Mouse (Mus musculus): Measurements from ENCODE around the gene Uevld. TPM values are rescaled to one million over a fixed set of nuclear protein-coding genes. Genes with fewer than 3 reads are reported as not detected.
"Not testable (repeated sequence)": the region's sequence is repeated elsewhere in the genome, so short reads cannot be mapped to it uniquely, and the experiment has no call there.

Gene Uevld
- 10 to 100 TPM; 10.2 to 13.3 TPM for total RNA-seq (2021)

DNA sequence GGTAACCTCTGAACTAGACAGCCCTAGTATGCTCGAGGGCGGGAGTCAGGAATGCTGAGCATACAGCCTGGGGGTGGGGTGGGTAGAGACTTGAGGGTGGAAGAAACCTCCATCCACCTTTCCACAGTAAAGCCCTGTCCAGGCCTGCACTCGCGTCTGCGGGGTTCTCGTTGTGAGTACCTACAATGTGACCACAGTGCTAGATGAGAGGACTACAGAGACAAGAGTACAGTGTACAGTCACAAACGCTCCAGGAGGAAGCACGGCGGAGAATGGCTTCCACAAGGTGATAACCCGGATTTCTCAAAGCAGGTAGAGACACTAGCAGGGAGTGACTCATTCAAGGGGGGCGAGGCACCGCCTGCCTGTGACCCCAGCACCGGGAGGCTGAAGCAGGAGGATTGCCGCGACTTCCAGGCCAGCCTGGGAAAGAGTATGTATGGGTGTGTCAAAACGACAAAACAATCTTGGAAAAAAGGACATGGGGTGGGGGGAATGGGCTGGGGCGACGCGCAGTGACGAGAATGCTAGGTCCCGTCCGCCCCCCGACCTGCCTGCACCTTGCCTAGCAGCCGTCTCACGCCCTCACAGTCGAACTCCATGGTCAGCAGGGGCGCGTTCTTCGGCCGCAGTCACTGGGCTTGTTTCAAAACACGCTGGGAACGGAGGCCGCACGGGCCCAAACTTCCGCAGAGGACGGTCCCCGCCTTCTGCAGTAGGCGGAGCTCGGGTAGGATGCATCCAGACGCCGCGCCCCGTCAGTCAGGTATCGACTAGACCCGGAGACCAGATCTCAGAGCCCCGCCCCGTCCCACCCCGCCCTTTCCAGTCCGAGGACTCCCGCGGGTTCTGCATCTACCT, at the start of gene Uevld:
Uevld (minus strand) TSS at position 697 of the 861 bp plus-strand sequence.
- intact Hi-C loops (cut with DNase I): loop anchor here (2.0 kb wide), 1 partner anchor 51 kb away; the partner anchor contains the start of gene Spty2d1
- peak; percentile 92 to 95 for DNase-seq (ENCODE audit: low spot score in 2 of 2)

DNA sequence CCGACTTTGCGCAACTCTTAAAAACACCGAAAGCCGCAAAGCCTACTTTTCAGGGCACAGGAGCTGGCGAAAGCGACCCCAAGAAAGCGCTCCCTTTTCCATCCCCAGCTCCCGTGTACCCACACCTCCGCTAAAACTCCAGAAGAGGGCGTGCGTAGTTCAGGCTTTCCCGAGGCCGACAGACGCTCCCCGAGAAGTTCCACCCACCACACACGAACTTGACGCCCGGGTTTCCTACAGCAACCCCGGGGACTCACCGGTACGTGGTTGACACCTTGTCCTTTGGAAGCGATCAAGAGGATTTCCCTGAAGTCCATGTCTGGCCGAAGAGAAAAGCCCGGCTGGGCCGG, 49.5 kb upstream of the Uevld start:
- DNase-seq (ENCODE audit: low spot score in 2 of 2): no peak
- intact Hi-C loops (cut with DNase I): loop anchor here (2.0 to 5.0 kb wide), 2 partner anchors 49 to 210 kb away; partner anchors contain the start of genes Gtf2h1, Hps5 and Uevld

DNA sequence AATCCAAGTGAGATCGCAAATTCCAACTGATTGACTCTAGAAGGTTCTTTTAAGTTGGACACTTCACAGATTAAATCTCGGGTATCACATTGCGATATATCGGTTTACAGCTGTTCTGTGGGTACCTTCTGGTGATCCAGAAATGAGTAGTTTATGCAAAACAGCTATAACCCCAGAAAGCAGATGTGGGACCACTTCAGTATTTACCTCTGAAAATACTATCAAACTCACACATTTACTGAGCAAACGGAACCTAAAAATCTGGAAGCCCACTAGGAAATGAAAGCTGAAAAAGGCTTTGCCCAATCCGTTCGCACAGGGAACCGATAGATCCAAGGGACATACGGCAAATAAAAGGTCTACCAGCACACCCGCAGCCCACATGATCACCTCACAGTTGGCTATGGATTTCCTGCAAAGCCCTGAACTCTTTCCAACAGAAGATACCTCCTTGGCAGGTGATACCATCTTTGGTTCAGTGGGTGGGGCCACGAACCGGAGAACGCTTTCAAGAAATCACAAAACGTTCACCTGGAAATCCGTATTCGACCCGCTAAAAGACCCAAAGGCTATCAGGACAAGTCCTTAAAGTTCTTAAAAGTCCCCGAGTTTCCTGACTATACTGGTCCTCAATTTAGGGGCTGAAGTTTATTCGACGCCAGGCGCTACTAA, 48.9 kb upstream of the Uevld start:
- DNase-seq (ENCODE audit: low spot score in 2 of 2): no peak

DNA sequence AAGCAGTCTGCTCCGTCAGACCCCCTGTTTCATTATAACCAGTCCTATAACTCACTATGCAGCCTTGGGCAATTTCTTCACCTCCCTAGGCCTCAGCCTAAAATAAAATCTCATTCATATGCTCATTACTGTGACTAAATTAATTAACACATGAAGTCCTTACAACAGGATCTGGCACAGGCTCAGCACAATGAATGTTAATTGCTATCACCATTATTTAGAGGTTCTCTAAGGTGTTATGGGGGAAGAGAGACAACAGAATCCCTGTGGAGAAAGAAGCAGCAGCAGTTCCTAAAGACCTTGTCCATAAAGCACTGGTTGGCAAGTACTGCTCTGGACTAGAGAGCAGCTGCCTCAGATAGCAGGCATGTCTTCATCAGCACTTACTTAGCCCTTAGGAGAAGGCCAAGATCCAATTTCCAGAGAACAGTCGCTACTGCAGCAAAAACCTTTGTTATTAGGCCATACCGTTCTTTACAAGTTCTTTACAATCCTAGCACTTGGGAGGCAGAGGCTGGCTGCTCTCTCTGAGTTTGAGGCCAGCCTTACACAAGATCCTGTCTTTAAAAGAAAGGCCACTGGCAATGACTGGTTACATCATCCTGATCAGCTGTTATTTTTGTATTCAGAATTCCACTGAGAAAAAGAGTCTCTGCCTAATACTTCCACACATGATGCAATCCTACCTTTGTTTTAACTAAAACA, 45.2 kb upstream of the Uevld start:
- no peak for DNase-seq (ENCODE audit: low spot score in 2 of 2)

More for the DNA sequence above, 48.9 kb upstream of the Uevld start:
- intact Hi-C loops (cut with DNase I): loop anchor here (5.0 kb wide), 1 partner anchor 210 kb away; the partner anchor contains the start of genes Gtf2h1 and Hps5

DNA sequence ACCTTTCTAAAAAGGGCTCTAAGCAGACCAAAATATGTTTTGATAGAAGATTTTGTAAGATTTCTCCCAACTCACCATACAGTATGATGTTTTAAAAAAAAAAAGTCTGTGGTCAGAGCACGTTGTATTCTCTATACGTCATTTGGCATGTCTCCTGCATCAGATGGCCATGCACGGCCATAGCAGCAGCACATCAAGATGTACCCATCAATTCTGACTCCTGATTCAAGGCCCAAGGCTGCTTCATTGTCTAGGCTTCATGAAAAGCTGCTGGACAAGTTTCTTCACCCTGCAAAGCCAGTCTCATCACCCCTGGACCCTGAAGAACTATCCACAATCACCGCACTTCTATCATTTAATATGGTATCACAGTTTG, 43.6 kb upstream of the Uevld start:
- intact Hi-C loops (cut with DNase I): no loop called here
- no peak for DNase-seq (ENCODE audit: low spot score in 2 of 2)

More for the DNA sequence above, 45.2 kb upstream of the Uevld start:
- intact Hi-C loops (cut with DNase I): no loop called here

DNA sequence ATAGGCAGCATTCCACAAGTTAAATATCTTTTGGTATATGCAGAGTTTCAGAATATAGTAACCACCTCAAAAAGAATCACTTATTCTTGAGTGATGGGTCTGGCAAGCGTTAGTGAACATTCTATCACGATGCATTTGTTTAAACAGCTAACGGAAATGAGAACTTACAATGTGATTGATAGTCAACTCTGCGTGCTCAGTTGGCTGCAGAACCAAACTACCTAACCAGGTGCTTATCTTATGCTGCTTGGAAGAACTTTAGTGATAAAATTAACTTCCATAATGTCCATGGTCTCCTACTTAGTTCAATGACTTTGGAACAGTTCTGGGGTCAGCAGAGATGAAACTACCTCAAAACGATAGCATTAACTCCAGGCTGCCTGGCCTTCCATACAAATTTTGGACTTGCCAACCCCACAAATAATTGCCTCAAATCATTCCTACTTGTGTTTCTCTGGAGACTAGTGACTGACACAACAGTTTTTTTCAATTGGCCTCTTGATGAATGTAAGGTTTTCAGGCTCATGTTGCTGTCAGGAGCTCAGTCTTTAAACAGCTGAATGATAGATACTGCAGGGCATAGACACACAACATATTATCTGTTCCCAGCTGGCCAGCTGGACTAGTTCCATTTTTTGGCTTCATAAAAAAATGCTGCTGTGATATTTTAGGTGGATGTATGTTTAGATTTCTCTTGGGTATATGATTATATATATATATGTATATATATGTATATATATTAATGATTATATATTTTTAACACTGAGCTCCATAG, 43.0 kb upstream of the Uevld start:
- no peak for DNase-seq (ENCODE audit: low spot score in 2 of 2)

DNA sequence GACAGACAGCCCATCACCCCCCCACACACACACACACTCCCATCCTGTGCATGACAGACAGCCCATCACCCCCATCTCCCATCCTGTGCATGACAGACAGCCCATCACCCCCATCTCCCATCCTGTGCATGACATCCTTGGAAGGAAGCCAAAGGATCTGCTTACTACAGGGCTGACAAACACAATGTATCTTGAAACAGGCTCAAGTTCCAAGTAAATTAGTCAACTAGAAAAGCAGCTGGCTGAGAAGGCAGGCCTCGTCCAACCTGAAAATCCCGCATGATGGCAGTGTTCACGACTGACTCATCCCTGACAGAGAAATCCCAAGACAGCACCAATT, 42.3 kb upstream of the Uevld start:
- intact Hi-C loops (cut with DNase I): no loop called here
- DNase-seq (ENCODE audit: low spot score in 2 of 2): no peak

More for the DNA sequence above, 43.0 kb upstream of the Uevld start:
- intact Hi-C loops (cut with DNase I): no loop called here

DNA sequence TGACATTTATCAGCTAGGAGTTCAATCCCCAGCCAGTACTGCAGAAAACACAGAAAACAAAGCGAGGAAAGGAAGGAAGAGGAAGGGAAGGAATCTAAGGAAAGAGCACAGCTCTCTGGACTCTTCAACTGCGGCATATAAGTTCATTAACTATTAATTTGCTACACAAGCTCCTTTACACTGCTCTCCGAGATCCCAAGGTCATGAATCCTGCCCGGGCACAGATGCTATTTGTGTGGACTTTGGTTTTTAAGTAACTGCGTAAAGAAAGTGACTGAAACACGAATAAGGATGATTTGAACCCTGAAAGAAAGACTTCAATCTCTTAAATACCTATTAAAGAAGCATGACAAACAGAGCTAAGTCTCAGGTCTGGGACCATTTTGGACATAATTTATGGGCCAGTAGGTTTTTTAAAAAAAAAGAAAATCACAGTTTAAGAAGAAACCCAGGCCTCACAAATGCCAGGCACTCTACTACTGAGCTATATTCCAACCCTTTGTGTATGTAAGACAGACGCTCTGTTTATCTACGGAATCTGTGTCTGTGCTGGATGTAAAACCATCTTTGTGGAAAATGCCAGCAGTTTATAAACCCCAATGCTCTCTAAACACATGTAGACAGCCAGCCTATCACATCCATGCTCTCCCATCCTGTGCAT, 41.8 kb upstream of the Uevld start:
- intact Hi-C loops (cut with DNase I): no loop called here
- DNase-seq (ENCODE audit: low spot score in 2 of 2): no peak

DNA sequence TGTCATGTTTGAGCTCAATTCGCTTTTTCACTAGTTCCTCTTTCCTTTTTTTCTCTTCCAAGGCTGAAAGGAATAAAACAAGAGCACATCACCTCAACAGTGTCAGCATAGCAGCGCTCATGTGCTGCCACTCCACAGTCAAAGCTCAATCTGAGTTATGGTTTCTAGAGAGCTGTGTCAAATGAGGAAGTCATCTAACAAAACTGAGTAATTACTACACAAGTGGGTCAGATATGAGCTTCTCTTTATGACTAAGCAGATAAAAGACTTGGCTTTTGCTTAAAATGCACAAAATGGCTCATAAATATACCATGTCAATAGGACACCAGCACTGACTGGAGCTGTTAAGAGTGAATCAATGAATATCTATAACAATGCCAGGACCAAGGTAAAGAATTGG, 40.6 kb upstream of the Uevld start:
- DNase-seq (ENCODE audit: low spot score in 2 of 2): no peak
- intact Hi-C loops (cut with DNase I): no loop called here

DNA sequence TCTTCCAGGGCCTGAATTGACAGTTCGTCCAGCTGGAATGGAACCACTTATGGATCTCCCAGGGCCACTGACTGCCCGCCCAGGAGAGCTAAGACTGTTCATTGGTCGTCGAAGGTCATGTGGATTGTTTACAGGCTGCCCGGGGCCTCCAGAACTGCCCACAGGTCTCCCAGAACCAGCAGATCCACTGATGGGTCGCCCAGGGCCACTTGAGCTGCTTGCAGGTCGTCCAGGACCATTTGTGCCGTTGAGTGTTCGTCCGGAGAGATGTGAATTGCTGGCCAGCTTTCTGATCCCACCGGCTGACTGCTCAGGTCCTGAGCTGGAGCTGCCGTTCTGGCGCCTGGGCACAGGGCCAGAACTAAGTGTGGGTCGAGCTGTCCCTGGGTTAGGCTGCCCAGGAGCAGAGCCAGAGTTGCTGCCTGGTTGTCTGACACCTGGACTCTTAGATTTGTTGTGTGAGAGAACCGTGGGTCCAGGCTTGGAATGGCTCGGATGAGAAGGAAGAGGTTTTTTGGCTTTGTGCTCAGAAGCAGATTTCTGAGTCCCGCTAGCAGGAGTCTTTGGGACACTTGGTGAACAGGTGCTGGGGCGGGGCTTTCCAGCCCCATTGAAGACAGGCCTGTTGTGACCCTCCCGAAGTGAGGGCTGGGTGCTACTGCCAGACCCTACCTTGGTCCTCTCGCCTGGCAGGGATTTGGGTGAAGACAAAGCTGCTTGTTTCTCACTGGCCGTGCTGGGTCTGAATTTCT, 39.5 kb upstream of the Uevld start:
- intact Hi-C loops (cut with DNase I): no loop called here

DNA sequence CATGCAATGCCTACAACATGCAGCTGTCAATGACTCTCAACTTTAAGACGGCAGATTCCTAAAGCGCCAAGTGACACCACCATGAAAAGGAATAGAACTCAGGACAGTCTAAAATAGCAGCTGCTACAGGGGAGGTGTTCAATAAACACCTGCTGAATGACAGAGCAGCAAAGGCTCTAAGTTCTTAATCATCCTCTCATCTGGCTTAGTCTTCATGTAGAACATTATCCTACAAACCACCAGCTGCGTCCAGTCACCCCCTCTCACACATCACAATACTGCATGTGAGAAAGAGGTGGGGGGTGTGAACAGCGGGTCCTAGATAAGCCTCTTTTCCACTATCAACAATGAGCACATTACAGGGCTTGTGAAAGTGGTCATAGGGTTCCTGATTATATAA, 38.7 kb upstream of the Uevld start:
- DNase-seq (ENCODE audit: low spot score in 2 of 2): no peak
- intact Hi-C loops (cut with DNase I): no loop called here

More for the DNA sequence above, 39.5 kb upstream of the Uevld start:
- no peak for DNase-seq (ENCODE audit: low spot score in 2 of 2)

DNA sequence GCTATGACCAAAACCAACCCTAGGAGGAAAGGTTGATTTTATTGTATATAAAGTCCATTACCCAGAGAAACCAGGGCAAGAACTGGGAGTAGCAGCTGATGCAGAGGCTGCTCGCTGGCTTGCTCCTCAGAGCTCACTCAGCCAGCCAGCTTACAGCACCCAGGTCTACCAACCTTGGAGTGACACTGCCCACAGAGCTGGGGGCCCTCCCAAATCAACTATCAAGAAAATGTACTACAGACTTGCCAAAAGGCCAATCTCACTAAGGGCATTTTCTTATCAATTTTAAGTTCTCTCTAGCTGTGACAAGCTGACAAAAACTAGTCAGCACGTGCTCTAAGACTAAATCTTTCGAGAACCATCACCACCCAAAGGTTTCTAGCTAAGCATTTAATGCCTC, 37.2 kb upstream of the Uevld start:
- intact Hi-C loops (cut with DNase I): no loop called here
- DNase-seq (ENCODE audit: low spot score in 2 of 2): no peak

DNA sequence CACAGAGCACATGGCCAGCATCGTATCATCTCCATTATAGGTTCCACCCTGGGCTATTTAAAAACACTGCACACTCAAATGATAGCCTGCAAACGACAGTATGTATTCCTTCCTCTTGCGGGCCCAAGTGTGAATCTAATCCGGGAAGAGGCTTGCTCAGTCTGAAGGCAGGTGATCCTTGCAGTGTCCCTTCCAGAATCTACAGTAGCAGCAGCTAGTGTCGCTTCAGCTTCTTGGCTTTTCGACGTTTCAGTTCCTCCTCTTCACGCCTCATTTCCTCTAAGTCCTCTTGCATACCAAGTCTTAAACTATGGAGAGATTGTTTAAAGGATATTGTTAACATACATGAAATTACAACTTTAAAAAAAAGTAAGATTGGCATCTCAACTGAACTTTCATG, 34.8 kb upstream of the Uevld start:
- no peak for DNase-seq (ENCODE audit: low spot score in 2 of 2)
- intact Hi-C loops (cut with DNase I): no loop called here

DNA sequence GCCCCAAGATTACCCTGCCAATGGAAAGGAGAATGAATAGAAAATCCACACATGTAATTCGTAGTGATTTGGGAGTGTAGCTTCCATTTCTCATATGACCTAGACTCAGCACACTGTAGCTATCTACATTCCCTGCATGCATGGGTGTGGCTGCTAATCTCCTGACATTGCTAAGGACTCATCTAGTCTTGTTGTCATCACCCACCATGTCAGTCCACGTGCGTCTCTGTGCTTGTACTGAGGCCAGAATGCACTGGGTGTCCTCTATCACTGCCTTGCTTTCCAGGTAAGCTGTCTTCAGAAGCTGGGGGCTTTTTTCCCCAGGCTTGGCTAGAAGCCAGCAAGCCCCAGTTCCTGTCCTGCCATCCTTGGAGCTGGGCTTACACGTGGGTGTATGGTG, 31.1 kb upstream of the Uevld start:
- intact Hi-C loops (cut with DNase I); DNase-seq (ENCODE audit: low spot score in 2 of 2): not testable (repeated sequence)

DNA sequence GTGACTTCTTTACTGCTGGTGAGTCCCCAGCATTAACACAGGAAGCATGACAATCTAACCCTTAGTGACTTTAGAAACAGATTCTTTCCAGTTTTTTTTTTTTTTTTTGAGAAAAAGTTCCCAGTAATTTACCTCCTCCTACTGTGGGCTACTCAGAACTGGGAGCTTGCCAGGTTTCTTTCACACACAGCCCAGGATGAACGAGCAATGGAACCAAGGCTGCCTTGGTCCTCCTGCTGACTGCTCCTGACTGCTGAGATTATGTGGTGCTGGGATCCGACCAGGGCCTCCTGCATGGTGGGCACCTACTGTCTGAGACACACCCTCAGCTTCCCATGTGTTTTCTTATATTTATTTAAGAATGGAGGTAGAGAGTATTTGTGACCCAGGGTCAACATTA, 28.7 kb upstream of the Uevld start:
- intact Hi-C loops (cut with DNase I): no loop called here

DNA sequence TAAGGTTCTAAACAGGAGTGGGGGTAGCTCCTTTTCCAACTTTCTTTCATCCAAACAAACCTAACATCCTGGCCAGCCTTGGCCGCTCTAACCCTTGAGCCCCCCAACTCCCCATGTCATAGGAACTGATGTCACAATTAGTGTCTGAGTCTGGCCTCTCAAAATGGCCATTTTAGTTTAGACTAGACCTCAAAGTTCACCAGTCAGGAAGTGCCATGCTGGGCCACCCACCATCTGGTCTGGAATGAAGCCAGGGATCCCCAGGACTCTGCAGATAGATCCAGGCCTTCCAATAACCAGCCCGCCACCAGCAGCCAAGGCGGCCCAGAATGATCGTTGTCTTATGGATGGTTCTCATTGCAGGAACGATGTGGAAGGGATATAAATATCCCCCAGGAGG, 28.3 kb upstream of the Uevld start:
- no peak for DNase-seq (ENCODE audit: low spot score in 2 of 2)
- intact Hi-C loops (cut with DNase I): no loop called here

More for the DNA sequence above, 28.7 kb upstream of the Uevld start:
- DNase-seq (ENCODE audit: low spot score in 2 of 2): no peak

DNA sequence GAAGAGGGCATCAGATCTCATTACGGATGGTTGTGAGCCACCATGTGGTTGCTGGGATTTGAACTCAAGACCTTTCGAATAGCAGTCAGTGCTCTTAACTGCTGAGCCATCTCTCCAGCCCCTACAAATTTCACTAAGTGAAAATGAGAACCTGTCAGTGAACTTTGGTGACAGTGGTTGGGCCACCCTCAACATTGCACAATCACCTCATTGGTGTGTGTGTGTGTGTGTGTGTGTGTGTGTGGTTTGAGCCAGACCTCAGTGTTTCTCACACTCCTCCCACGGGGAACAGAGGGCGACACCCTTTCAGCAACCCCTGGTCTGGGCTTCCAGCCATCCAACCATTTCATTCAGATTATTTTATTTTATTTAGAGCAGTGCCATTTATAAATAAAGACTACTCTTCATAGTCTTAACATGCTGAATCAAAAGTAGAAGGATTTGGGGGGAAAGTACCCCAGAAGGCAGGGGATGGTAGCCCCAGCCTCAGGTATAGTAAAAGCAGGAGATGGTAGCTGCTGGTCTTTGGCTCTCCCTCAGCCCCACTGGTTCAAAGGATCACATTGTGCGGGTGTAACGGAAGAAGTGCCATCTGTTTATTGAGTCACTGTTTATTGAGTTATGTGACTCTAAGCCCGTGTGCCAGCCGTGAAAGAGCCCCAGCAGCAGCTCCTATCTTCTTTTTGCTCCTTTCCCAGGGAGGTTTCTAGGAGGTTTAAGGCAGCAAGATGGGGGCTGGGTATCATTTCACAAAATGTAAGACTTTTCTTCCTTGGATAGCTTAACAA, 27.6 kb upstream of the Uevld start:
- DNase-seq (ENCODE audit: low spot score in 2 of 2): no peak
- intact Hi-C loops (cut with DNase I): no loop called here

DNA sequence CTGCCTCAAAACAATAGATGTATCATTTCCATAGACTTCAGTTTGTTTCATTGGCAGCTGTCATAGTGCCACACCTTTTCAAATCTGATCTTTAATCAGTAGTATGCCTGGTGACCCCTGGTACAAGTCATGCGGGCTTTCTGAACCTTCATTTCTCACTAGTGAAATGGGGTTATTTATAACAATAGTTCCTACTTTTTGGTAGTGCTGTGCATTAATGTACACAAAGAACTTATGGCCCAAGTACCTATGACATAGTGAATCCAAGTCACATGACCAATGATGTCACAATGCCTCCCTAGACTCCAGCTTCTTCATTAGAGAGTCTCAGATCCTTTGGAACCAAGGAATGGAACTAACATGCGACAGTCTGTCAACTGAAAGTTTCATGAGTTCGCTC, 25.0 kb upstream of the Uevld start, which contains the start of gene Gm9999:
Gm9999 (plus strand) TSS at position 301 of the 400 bp plus-strand sequence.
- intact Hi-C loops (cut with DNase I): no loop called here
- DNase-seq (ENCODE audit: low spot score in 2 of 2): no peak

All from left cerebral cortex, postnatal 25 days (tissue).